Mouse (Mus musculus): ENCODE results near the gene Lrrc10. TPM values are rescaled to one million over a fixed set of nuclear protein-coding genes. Genes with fewer than 3 reads are reported as not detected.
A peak's percentile ranks its signal among the peaks of the same experiment; 100 is the strongest.

Lrrc10 gene
- total and polyA plus RNA-seq, 2 experiments from 2014 or later, result 0.16 TPM; not detected in 1

DNA sequence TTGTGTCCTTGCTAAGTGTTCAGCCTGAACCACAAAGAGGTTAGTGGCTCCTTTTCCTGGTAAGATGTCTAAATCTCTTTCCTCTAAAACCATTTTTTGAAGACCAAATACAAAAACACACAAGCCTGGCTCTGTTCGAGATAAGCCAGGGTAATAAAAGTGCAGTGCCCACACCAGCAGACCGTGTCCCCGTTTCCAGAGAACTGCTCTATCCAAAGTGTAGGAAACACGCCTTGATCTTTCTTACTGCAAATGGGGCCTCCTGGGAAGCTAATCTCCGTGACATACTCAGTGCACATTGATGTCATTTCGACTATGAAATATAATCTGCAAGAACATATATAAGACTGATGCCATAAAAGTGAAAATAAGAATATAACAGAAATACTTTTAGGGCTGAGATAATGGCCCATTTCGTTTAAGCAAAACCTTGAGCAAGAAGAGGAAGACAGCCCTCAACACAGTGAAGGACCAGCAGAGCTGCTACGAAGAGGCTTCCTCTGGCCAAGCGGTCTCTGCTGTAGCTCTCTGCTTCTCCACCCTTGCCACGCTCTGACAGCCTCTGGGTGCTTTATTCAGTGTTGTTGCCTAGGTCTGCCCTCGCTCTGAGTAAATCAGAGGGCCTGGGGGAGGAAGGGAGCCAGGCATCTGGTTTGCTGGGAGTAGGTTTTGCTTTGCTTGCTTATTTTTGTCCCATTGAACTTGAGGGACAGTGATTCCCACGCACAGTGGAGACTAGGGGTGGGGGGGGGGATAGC lies 39.3 kb upstream of the Lrrc10 start:
- H3K27me3 ChIP-seq (ENCODE audit: insufficient read depth, low read length), result no peaks in the 10 kb centered on the region
- H3K4me3 ChIP-seq (ENCODE audit: low read length), result no peak overlapping the region
- no peak overlapping the region for H3K4me2 ChIP-seq (ENCODE audit: low read depth, low read length)
- TF ChIP-seq CTCF (IDR thresholded peaks at IDR 0.05; ENCODE audit: low read depth), result no peak
- H3K27ac ChIP-seq, result no peak overlapping the region
- no peak overlapping the region for H3K9ac ChIP-seq (replicated peaks; ENCODE audit: low read length)
- H3K9me3 ChIP-seq (ENCODE audit: low read length), result no peaks in the 10 kb centered on the region
- no peaks in the 10 kb centered on the region for H3K36me3 ChIP-seq (ENCODE audit: insufficient read depth, low read length)
- H3K4me1 ChIP-seq (ENCODE audit: insufficient read depth, low read length), result no peaks in the 10 kb centered on the region
- ATAC-seq (no peak), DNase-seq (ENCODE audit: low spot score) (no peak)
- WGBS, result 70% methylated on average over 12 of the region's 12 CpGs

DNA sequence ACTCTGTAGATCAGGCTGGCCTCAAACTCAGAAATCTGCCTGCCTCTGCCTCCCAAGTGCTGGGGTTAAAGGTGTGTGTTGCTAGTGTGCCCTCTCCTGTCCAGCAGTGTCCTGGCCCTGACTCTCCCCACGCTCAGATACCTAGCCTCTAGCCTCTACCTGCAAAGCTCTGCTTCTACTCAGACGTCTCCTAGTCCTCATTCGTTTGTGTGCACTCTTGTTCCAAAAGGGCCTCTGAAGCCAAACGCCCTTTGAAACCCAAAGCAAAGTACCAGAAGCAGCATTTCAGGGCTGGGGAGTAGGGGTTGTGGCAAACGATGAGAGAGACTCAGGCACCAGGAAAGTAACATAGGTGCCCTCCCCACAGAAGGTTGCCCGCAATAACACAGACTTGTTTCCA lies 35.5 kb upstream of the Lrrc10 start:
- no peak for TF ChIP-seq CTCF (IDR thresholded peaks at IDR 0.05; ENCODE audit: low read depth)
- Histone ChIP-seq H3K9me3 (ENCODE audit: low read length) (no peaks in the 10 kb centered on the region), H3K36me3 (ENCODE audit: insufficient read depth, low read length) (no peaks in the 10 kb centered on the region), H3K9ac (replicated peaks; ENCODE audit: low read length) (no peak overlapping the region), H3K27me3 (ENCODE audit: insufficient read depth, low read length) (no peaks in the 10 kb centered on the region), H3K4me3 (ENCODE audit: low read length) (no peak overlapping the region), H3K4me2 (ENCODE audit: low read depth, low read length) (no peak overlapping the region), H3K4me1 (ENCODE audit: insufficient read depth, low read length) (no peaks in the 10 kb centered on the region), H3K27ac (no peak overlapping the region)
- ATAC-seq (no peak), DNase-seq (ENCODE audit: low spot score) (no peak)
- WGBS, result 91% methylated on average over 6 of the region's 6 CpGs

DNA sequence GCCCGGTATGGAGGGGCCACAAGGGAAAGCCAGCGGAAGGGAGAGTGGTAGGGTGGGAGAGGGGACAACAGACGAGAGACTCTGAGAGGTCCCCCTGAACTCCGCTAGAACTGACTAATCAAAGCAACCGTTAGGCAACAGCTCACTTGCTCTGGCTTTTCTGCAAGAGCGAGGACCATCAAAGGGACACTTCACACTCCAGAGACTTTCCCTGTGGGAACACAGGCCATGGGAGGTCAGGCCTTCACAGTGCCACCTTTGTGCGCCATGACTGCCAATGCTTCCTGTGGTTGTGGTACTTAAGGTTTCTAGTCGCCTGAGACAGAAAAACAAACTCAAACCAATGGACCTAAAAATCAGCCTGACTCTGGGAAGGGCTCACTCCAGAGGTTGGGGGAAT lies 34.1 kb upstream of the Lrrc10 start:
- no peaks in the 10 kb centered on the region for H3K9me3 ChIP-seq (ENCODE audit: low read length)
- no peak for DNase-seq (ENCODE audit: low spot score)
- H3K27me3 ChIP-seq (ENCODE audit: insufficient read depth, low read length), result no peaks in the 10 kb centered on the region
- no peaks in the 10 kb centered on the region for H3K4me1 ChIP-seq (ENCODE audit: insufficient read depth, low read length)
- no peak overlapping the region for H3K27ac ChIP-seq
- no peak overlapping the region for H3K9ac ChIP-seq (replicated peaks; ENCODE audit: low read length)
- H3K4me3 ChIP-seq (ENCODE audit: low read length), result no peak overlapping the region
- H3K36me3 ChIP-seq (ENCODE audit: insufficient read depth, low read length), result no peaks in the 10 kb centered on the region
- no peak for ATAC-seq
- TF ChIP-seq CTCF (IDR thresholded peaks at IDR 0.05; ENCODE audit: low read depth), result no peak
- no peak overlapping the region for H3K4me2 ChIP-seq (ENCODE audit: low read depth, low read length)
- WGBS, result 51% methylated on average over 8 of the region's 8 CpGs

DNA sequence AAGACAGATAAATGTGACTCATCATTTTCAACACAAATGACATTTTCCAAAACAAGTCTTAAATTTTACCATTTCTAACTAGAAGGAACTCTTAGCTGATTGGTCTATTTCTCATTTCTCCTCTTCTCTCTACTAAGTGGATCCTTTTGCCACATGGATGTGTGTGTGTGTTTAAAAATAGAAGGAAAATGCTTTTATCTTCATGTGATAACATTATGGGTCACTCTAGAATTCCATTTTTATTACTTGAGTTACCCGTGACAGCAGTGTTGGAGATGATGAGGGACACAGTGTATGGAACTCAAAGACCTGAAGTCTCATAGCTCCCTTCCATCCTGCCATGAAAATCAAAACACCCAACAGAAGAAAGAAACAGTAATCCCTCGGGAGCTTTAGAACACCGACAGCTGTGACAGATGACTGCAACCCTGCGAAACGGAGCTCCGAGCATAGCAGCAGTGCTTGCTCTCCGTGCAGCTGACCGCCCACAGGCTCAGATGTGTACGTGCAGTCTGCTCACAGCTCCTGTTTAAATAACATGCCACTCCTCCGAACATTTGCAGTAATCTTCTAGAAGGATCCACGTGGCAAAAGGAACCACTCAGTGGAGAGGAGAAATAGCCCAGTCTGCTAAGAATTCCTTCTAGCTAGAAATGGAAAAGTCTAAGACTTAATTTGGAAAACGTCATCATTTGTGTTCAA lies 31.3 kb upstream of the Lrrc10 start:
- H3K27ac ChIP-seq, result no peak overlapping the region
- peak overlapping the region; percentile 30 for H3K4me2 ChIP-seq (ENCODE audit: low read depth, low read length)
- no peaks in the 10 kb centered on the region for H3K36me3 ChIP-seq (ENCODE audit: insufficient read depth, low read length)
- ATAC-seq (peak; percentile 89), DNase-seq (ENCODE audit: low spot score) (peak; percentile 59)
- H3K27me3 ChIP-seq (ENCODE audit: insufficient read depth, low read length), result no peaks in the 10 kb centered on the region
- TF ChIP-seq CTCF (IDR thresholded peaks at IDR 0.05; ENCODE audit: low read depth), result peak; percentile 42
- no peaks in the 10 kb centered on the region for H3K9me3 ChIP-seq (ENCODE audit: low read length)
- WGBS, result 17% methylated on average over 12 of the region's 12 CpGs
- H3K9ac ChIP-seq (replicated peaks; ENCODE audit: low read length), result no peak overlapping the region
- no peak overlapping the region for H3K4me3 ChIP-seq (ENCODE audit: low read length)
- H3K4me1 ChIP-seq (ENCODE audit: insufficient read depth, low read length), result no peaks in the 10 kb centered on the region

DNA sequence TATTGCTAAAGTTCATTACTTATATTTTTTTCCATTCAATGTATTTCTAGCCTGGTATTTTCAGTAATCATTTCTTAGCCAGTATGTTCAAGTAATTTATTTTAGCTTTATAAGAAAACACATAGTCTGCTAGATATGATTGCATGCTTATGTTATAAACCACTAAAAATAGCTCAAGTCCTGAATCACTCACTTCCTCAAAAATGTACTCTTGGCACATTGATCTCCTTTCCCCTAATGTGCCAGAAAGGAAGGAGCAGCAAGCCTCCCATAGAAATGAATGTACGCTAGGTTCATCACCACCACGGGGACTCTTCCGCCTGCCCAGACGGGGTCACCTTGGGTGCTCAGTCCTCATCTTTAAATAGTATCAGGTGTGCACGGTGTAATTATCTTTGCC lies 30.6 kb upstream of the Lrrc10 start:
- Histone ChIP-seq H3K36me3 (ENCODE audit: insufficient read depth, low read length) (no peaks in the 10 kb centered on the region), H3K27ac (no peak overlapping the region), H3K9ac (replicated peaks; ENCODE audit: low read length) (no peak overlapping the region), H3K27me3 (ENCODE audit: insufficient read depth, low read length) (no peaks in the 10 kb centered on the region), H3K4me2 (ENCODE audit: low read depth, low read length) (no peak overlapping the region), H3K4me3 (ENCODE audit: low read length) (no peak overlapping the region), H3K4me1 (ENCODE audit: insufficient read depth, low read length) (no peaks in the 10 kb centered on the region), H3K9me3 (ENCODE audit: low read length) (no peaks in the 10 kb centered on the region)
- ATAC-seq, result no peak
- no peak for TF ChIP-seq CTCF (IDR thresholded peaks at IDR 0.05; ENCODE audit: low read depth)
- DNase-seq (ENCODE audit: low spot score), result no peak
- 82% methylated on average over 5 of the region's 5 CpGs for WGBS

DNA sequence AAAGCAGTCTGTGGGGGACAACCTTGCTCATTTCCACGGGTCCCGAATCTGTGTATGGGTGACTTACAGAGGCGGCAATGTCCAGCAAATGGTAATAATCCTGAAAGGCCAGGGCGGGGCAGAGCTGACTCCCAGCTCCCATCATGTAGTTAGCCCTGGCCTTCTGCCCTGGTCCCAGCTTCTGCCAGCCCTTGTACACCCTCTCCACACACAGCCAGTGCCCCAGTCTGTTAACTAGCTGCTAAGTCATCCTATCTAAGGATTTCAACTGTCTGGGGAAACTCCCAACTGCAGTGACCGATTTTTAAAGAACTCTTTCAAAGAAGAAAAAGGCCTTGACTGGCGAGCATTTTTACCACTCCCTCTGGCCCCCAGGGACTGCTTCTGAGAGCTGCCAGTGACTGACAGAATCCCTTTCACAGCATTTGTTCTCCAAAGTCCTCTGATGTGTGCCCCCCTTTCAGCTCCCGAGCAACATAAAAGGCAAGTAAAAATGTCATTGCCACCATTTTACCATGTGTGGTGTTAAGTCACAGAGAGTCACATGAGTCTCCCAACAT lies 26.8 kb upstream of the Lrrc10 start:
- H3K27me3 ChIP-seq (ENCODE audit: insufficient read depth, low read length), result no peaks in the 10 kb centered on the region
- DNase-seq (ENCODE audit: low spot score), result peak; percentile 10
- 39% methylated on average over 7 of the region's 7 CpGs for WGBS
- H3K4me2 ChIP-seq (ENCODE audit: low read depth, low read length), result no peak overlapping the region
- H3K9ac ChIP-seq (replicated peaks; ENCODE audit: low read length), result no peak overlapping the region
- no peak overlapping the region for H3K4me3 ChIP-seq (ENCODE audit: low read length)
- no peak overlapping the region for H3K27ac ChIP-seq
- no peaks in the 10 kb centered on the region for H3K4me1 ChIP-seq (ENCODE audit: insufficient read depth, low read length)
- no peaks in the 10 kb centered on the region for H3K9me3 ChIP-seq (ENCODE audit: low read length)
- no peak for TF ChIP-seq CTCF (IDR thresholded peaks at IDR 0.05; ENCODE audit: low read depth)
- no peaks in the 10 kb centered on the region for H3K36me3 ChIP-seq (ENCODE audit: insufficient read depth, low read length)
- ATAC-seq, result peak; percentile 60; the same call in 1 of the 2 replicates

Measured in hindbrain, postnatal 0 days (tissue).